In the genomic region with DNA sequence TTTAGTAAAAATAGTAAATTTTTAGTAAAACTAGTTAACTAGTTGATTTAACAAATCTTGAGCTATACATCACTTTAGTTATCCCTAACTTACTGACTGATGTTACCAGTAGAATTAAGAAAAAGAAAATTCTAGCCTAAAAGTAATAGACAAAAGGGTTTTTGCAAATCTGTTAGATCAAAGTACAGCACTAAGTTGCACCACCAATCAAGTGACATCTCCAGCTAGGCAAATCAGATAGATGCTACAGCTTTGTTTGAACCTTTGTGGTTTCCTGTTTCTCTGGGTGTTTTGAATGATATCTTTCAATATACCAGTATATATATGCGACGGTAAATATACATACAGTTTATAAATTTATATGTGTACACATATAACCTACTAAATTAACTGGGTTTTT, we compare ENCODE assay signal across 29 mouse cellular contexts.
DNase-seq lines count a peak whose midpoint lies in the region; ATAC-seq and TF ChIP-seq lines count a peak whose summit lies in the region.
"Had no signal": no experiment of that assay in that cellular context is flagged by ENCODE, and none has a peak within 500 bp of the region (broad histone marks: within the 10 kb centered on the region; RNA-seq: fewer than 3 reads in every experiment).

No protein-coding gene starts in this region.

- H3K27ac ChIP-seq in thymus, adult 2 months (ENCODE audit: control insufficient read depth, insufficient read depth, low read length): no peak overlapping the region
- H3K27ac ChIP-seq: gastrocnemius, adult 2 months; heart, embryonic 15.5 days; hindbrain, embryonic 10.5 days; hindbrain, embryonic 13.5 days; hindbrain, postnatal 0 days; intestine, embryonic 15.5 days had no signal

- H3K4me1 ChIP-seq in thymus, adult 2 months (replicated peaks; ENCODE audit: control insufficient read depth, insufficient read depth, low read length): peaks cover 2% of the 10 kb centered on the region; the same call in 1 of the 2 replicates
- H3K4me1 ChIP-seq: heart, embryonic 12.5 days; heart, embryonic 15.5 days; hindbrain, embryonic 10.5 days; hindbrain, embryonic 13.5 days; intestine, embryonic 15.5 days had no signal

- H3K27me3 ChIP-seq in thymus, adult 2 months (ENCODE audit: control insufficient read depth, insufficient read depth, low read length): no peaks in the 10 kb centered on the region
- H3K27me3 ChIP-seq: CH12.LX; heart, embryonic 12.5 days; heart, embryonic 15.5 days; hindbrain, embryonic 13.5 days; intestine, embryonic 15.5 days; Patski had no signal

- peak; percentile 5 for DNase-seq in thymus, adult 2 months
- no peak for DNase-seq in thymus, postnatal 36 days
- DNase-seq in CD4-positive helper T cell, adult 2 months (ENCODE audit: low read depth, low spot score): peak; percentile 75
- peak; percentile 69 for DNase-seq in induced T-regulatory cell, adult 2 months (ENCODE audit: low read depth)
- DNase-seq in cerebellum, adult 11-12 months: no peak
- DNase-seq in layer of hippocampus, postnatal 10 days (ENCODE audit: low spot score in 2 of 2): no peak
- DNase-seq in lung, postnatal 4 days: no peak
- DNase-seq: adrenal gland, adult 8-10 months; adrenal gland, postnatal 25 days; B cell, adult 2 months; cerebellum, adult 18-20 months; cerebellum, adult 9-10 months; cerebellum, postnatal 14 days; forebrain, postnatal 0 days; gastrocnemius, adult 2 months; gastrocnemius, postnatal 14 days; heart, adult 18-20 months; heart, postnatal 10 days; heart, postnatal 36 days had no signal

- TF ChIP-seq POLR2A in thymus, adult 2 months (IDR thresholded peaks at IDR 0.05; ENCODE audit: control insufficient read depth, extremely low read depth, insufficient read depth, low read length, poor library complexity): no peak

- TF ChIP-seq CTCF in thymus, adult 2 months (IDR thresholded peaks at IDR 0.05; ENCODE audit: borderline replicate concordance, control insufficient read depth, extremely low read depth, insufficient read depth, low read length, poor library complexity): no peak

- H3K36me3 ChIP-seq in thymus, adult 2 months (ENCODE audit: control insufficient read depth, insufficient read depth, low read length): peaks cover 17% of the 10 kb centered on the region
- H3K36me3 ChIP-seq: heart, embryonic 15.5 days; intestine, embryonic 15.5 days had no signal

- ATAC-seq in CD4-positive, CD25-positive, alpha-beta regulatory T cell, adult 4 months: peak; percentile 93
- ATAC-seq: forebrain, embryonic 14.5 days; forebrain, postnatal 0 days; hindbrain, postnatal 0 days; intestine, embryonic 15.5 days; Patski had no signal

- 25% methylated on average over 2 of the region's 2 CpGs for WGBS in thymus, adult 2 months

- H3K4me3 ChIP-seq in thymus, adult 2 months (ENCODE audit: control insufficient read depth, insufficient read depth, low read length): no peak overlapping the region
- H3K4me3 ChIP-seq: gastrocnemius, adult 2 months; heart, embryonic 12.5 days; heart, embryonic 15.5 days; hindbrain, embryonic 10.5 days; hindbrain, embryonic 13.5 days; intestine, embryonic 15.5 days had no signal

Comparison
In these comparisons a context has a peak if more than half of its experiments do, and no peak if none do; other contexts are left out.
1. DNase-seq: peak in thymus, adult 2 months (single experiment), CD4-positive helper T cell, adult 2 months (single experiment) and induced T-regulatory cell, adult 2 months (single experiment); none in thymus, postnatal 36 days (0 of 2), cerebellum, adult 11-12 months (single experiment), layer of hippocampus, postnatal 10 days (0 of 2) and lung, postnatal 4 days (0 of 2).